Mouse (Mus musculus) megakaryocyte, embryonic 14.5 days (primary cell): ENCODE results near the gene Adi1.

Experiments used
- FLI1 ChIP-seq: IDR thresholded peaks from 2 replicates; pipeline ENCODE4 v1.6.1; 2012; ENCODE audit warnings: low read length, inconsistent platforms, mixed read lengths
- GATA1 ChIP-seq: IDR thresholded peaks from 3 replicates; pipeline ENCODE4 v1.6.1; 2012; ENCODE audit warnings: mixed read lengths, low read length, inconsistent platforms, borderline replicate concordance

GRCm38 (mm10) chr12:28649141-28650110 lies 25.6 kb upstream of the Adi1 start, which contains the start of gene Rnaseh1:
- TF ChIP-seq GATA1 (no peak), FLI1 (no peak; the same call in 1 of the 2 replicates)
